Mouse (Mus musculus) limb, embryonic 10.5 days (tissue): ENCODE measurements at regions not wholly inside any gene's neighbourhood (a gene's known extent, or its start where the extent isn't known, plus 50 kb on each side); places are given as distances from the start of the nearest gene placed in this dataset.

ENCODE experiments used
- DNase-seq: peaks from one replicate; pipeline ENCODE4 v3.0.0-alpha.2; 2017; ENCODE audit warnings: low spot score
- H3K27ac ChIP-seq: fragments of 300-500 bp; sonication (generic); 2 replicates; pipeline ENCODE4 v1.5.1; 2016; ENCODE audit warnings: mild to moderate bottlenecking
- H3K27me3 ChIP-seq: fragments of 300-500 bp; sonication (generic); 2 replicates; pipeline ENCODE4 v1.6.1; 2016; ENCODE audit warnings: low read depth, mild to moderate bottlenecking; ENCODE audit not compliant: poor library complexity, severe bottlenecking
- H3K36me3 ChIP-seq: fragments of 300-500 bp; sonication (generic); 2 replicates; pipeline ENCODE4 v1.6.1; 2016; ENCODE audit warnings: mild to moderate bottlenecking, moderate library complexity
- H3K4me1 ChIP-seq: fragments of 300-500 bp; sonication (generic); 2 replicates; pipeline ENCODE4 v1.6.1; 2016
- H3K4me3 ChIP-seq: fragments of 300-500 bp; sonication (generic); 2 replicates; pipeline ENCODE4 v1.5.1; 2016; ENCODE audit warnings: mild to moderate bottlenecking, moderate library complexity
- H3K9me3 ChIP-seq: fragments of 300-500 bp; sonication (generic); replicated peaks from 2 replicates; pipeline ENCODE4 v1.6.1; 2016; ENCODE audit warnings: mild to moderate bottlenecking
- WGBS: fragments of 180-500 bp; shearing (Covaris S2); methylation state at CpG from one replicate; pipeline ENCODE4 v1.1.7; 2016; 5-methylcytosine and 5-hydroxymethylcytosine counted together

- Histone ChIP-seq H3K9me3 (no peaks in the 10 kb centered on the region), H3K36me3 (no peaks in the 10 kb centered on the region), H3K4me3 (peak overlapping the region; percentile 17; the same call in 1 of the 2 replicates), H3K27me3 (no peaks in the 10 kb centered on the region), H3K4me1 (peaks cover 27% of the 10 kb centered on the region), H3K27ac (peak overlapping the region; percentile 50; the same call in 1 of the 2 replicates)
- peak; percentile 56 for DNase-seq
- WGBS, result 20% methylated on average over 9 of the region's 9 CpGs
Measured at GRCm38 (mm10) chr1:128687236-128687927, 95.3 kb upstream of the Cxcr4 start.

- Histone ChIP-seq H3K4me1 (peaks cover 24% of the 10 kb centered on the region), H3K36me3 (no peaks in the 10 kb centered on the region), H3K27ac (no peak overlapping the region), H3K27me3 (no peaks in the 10 kb centered on the region), H3K4me3 (no peak overlapping the region), H3K9me3 (no peaks in the 10 kb centered on the region)
- WGBS, result 62% methylated on average over 8 of the region's 8 CpGs
- no peak for DNase-seq
Measured at GRCm38 (mm10) chr1:128685467-128686137, 93.5 kb upstream of the Cxcr4 start.

- Histone ChIP-seq H3K4me3 (no peak overlapping the region), H3K9me3 (no peaks in the 10 kb centered on the region), H3K36me3 (no peaks in the 10 kb centered on the region), H3K27me3 (no peaks in the 10 kb centered on the region), H3K27ac (no peak overlapping the region), H3K4me1 (peaks cover 28% of the 10 kb centered on the region)
- DNase-seq, result no peak
- 89% methylated on average over 8 of the region's 8 CpGs for WGBS
Measured at GRCm38 (mm10) chr1:128682942-128683341, 90.8 kb upstream of the Cxcr4 start.

GRCm38 (mm10) chr1:128681261-128681660 is 89.2 kb upstream of the Cxcr4 start:
- Histone ChIP-seq H3K36me3 (no peaks in the 10 kb centered on the region), H3K27me3 (no peaks in the 10 kb centered on the region), H3K9me3 (no peaks in the 10 kb centered on the region), H3K4me1 (peaks cover 11% of the 10 kb centered on the region), H3K4me3 (no peak overlapping the region), H3K27ac (no peak overlapping the region)
- WGBS, result 83% methylated on average over 4 of the region's 4 CpGs
- DNase-seq, result no peak

- no peak for DNase-seq
- WGBS, result 29% methylated on average over 3 of the region's 3 CpGs
- Histone ChIP-seq H3K27ac (no peak overlapping the region), H3K36me3 (no peaks in the 10 kb centered on the region), H3K4me3 (no peak overlapping the region), H3K27me3 (no peaks in the 10 kb centered on the region), H3K4me1 (peaks cover 5% of the 10 kb centered on the region), H3K9me3 (no peaks in the 10 kb centered on the region)
Measured at GRCm38 (mm10) chr1:128680538-128680937, 88.4 kb upstream of the Cxcr4 start.

- peaks cover 5% of the 10 kb centered on the region for H3K4me1 ChIP-seq
- no peaks in the 10 kb centered on the region for H3K9me3 ChIP-seq
- DNase-seq, result no peak
- WGBS, result 88% methylated on average over 5 of the region's 5 CpGs
- H3K27me3 ChIP-seq, result no peaks in the 10 kb centered on the region
- no peaks in the 10 kb centered on the region for H3K36me3 ChIP-seq
- H3K27ac ChIP-seq, result no peak overlapping the region
- H3K4me3 ChIP-seq, result no peak overlapping the region
Measured at GRCm38 (mm10) chr1:128680012-128680411, 87.9 kb upstream of the Cxcr4 start.

GRCm38 (mm10) chr1:128679005-128679980 is 87.2 kb upstream of the Cxcr4 start:
- Histone ChIP-seq H3K27me3 (no peaks in the 10 kb centered on the region), H3K4me1 (peaks cover 5% of the 10 kb centered on the region), H3K9me3 (no peaks in the 10 kb centered on the region), H3K36me3 (no peaks in the 10 kb centered on the region), H3K4me3 (no peak overlapping the region), H3K27ac (no peak overlapping the region)
- 73% methylated on average over 18 of the region's 18 CpGs for WGBS
- no peak for DNase-seq

- Histone ChIP-seq H3K36me3 (no peaks in the 10 kb centered on the region), H3K9me3 (no peaks in the 10 kb centered on the region), H3K27me3 (no peaks in the 10 kb centered on the region), H3K27ac (no peak overlapping the region), H3K4me1 (peaks cover 3% of the 10 kb centered on the region), H3K4me3 (no peak overlapping the region)
- DNase-seq, result no peak
- 87% methylated on average over 5 of the region's 5 CpGs for WGBS
Measured at GRCm38 (mm10) chr1:128675538-128675937, 83.4 kb upstream of the Cxcr4 start.

- no peaks in the 10 kb centered on the region for H3K27me3 ChIP-seq
- no peak overlapping the region for H3K27ac ChIP-seq
- no peak for DNase-seq
- no peaks in the 10 kb centered on the region for H3K9me3 ChIP-seq
- H3K36me3 ChIP-seq, result no peaks in the 10 kb centered on the region
- 90% methylated on average over 3 of the region's 3 CpGs for WGBS
- H3K4me3 ChIP-seq, result no peak overlapping the region
- no peaks in the 10 kb centered on the region for H3K4me1 ChIP-seq
Measured at GRCm38 (mm10) chr1:128672306-128672705, 80.2 kb upstream of the Cxcr4 start.

GRCm38 (mm10) chr1:128671495-128671894 is 79.4 kb upstream of the Cxcr4 start:
- Histone ChIP-seq H3K27me3 (no peaks in the 10 kb centered on the region), H3K27ac (no peak overlapping the region), H3K4me3 (no peak overlapping the region), H3K4me1 (no peaks in the 10 kb centered on the region), H3K36me3 (no peaks in the 10 kb centered on the region), H3K9me3 (no peaks in the 10 kb centered on the region)
- no peak for DNase-seq
- 86% methylated on average over 3 of the region's 3 CpGs for WGBS

- no peak for DNase-seq
- Histone ChIP-seq H3K4me1 (no peaks in the 10 kb centered on the region), H3K27ac (no peak overlapping the region), H3K36me3 (no peaks in the 10 kb centered on the region), H3K4me3 (no peak overlapping the region), H3K27me3 (no peaks in the 10 kb centered on the region), H3K9me3 (no peaks in the 10 kb centered on the region)
- WGBS, result 55% methylated on average over 5 of the region's 5 CpGs
Measured at GRCm38 (mm10) chr1:128671016-128671415, 78.9 kb upstream of the Cxcr4 start.

- no peak overlapping the region for H3K27ac ChIP-seq
Measured at GRCm38 (mm10) chr1:128669241-128669666, 77.2 kb upstream of the Cxcr4 start.

GRCm38 (mm10) chr1:128668718-128669117 is 76.6 kb upstream of the Cxcr4 start:
- H3K4me1 ChIP-seq, result no peaks in the 10 kb centered on the region
- DNase-seq, result no peak

More at GRCm38 (mm10) chr1:128669241-128669666, 77.2 kb upstream of the Cxcr4 start:
- H3K9me3 ChIP-seq, result no peaks in the 10 kb centered on the region
- no peak for DNase-seq
- no peaks in the 10 kb centered on the region for H3K4me1 ChIP-seq
- H3K36me3 ChIP-seq, result no peaks in the 10 kb centered on the region
- H3K4me3 ChIP-seq, result no peak overlapping the region
- 75% methylated on average over 2 of the region's 2 CpGs for WGBS
- no peaks in the 10 kb centered on the region for H3K27me3 ChIP-seq

More at GRCm38 (mm10) chr1:128668718-128669117, 76.6 kb upstream of the Cxcr4 start:
- no peaks in the 10 kb centered on the region for H3K9me3 ChIP-seq
- H3K4me3 ChIP-seq, result no peak overlapping the region
- H3K36me3 ChIP-seq, result no peaks in the 10 kb centered on the region
- 83% methylated on average over 6 of the region's 6 CpGs for WGBS
- H3K27me3 ChIP-seq, result no peaks in the 10 kb centered on the region
- H3K27ac ChIP-seq, result no peak overlapping the region
